ENCODE assay signal across 8 mouse cellular contexts in genomic region chr13:108158465-108159240, GRCm38 (mm10). TPM values are rescaled to one million over a fixed set of nuclear protein-coding genes. Genes with fewer than 3 reads are reported as not detected.
DNase-seq lines count a peak whose midpoint lies in the region; ATAC-seq and TF ChIP-seq lines count a peak whose summit lies in the region.

Gene Ndufaf2 (minus strand): TSS chr13:108158623.
Gene Ercc8 (plus strand): TSS chr13:108158731.

- TF ChIP-seq CTCF in kidney, adult 2 months (conservative IDR thresholded peaks at IDR 0.05; ENCODE audit: insufficient read depth, insufficient read length, low read depth, low read length): no peak
- no peak for TF ChIP-seq CTCF in spleen, adult 2 months (IDR thresholded peaks at IDR 0.05; ENCODE audit: extremely low read depth, insufficient read depth, insufficient read length, insufficient replicate concordance)

- no peaks in the 10 kb centered on the region for H3K27me3 ChIP-seq in embryonic facial prominence, embryonic 13.5 days
- no peaks in the 10 kb centered on the region for H3K27me3 ChIP-seq in kidney, adult 2 months (replicated peaks; ENCODE audit: control insufficient read depth, insufficient read depth, low read length)
- no peaks in the 10 kb centered on the region for H3K27me3 ChIP-seq in limb, embryonic 12.5 days
- H3K27me3 ChIP-seq in midbrain, embryonic 15.5 days (replicated peaks): no peaks in the 10 kb centered on the region
- no peaks in the 10 kb centered on the region for H3K27me3 ChIP-seq in spleen, adult 2 months (ENCODE audit: control insufficient read depth, insufficient read depth, low read length)

- H3K27ac ChIP-seq in embryonic facial prominence, embryonic 13.5 days: no peak within 1 kb of the TSS
- H3K27ac ChIP-seq in kidney, adult 2 months (ENCODE audit: insufficient read depth, low read depth, low read length): no peak within 1 kb of the TSS
- H3K27ac ChIP-seq in limb, embryonic 12.5 days: peak within 1 kb of the TSS; percentile 62; the same call in 1 of the 2 replicates
- H3K27ac ChIP-seq in midbrain, embryonic 15.5 days: peak within 1 kb of the TSS; percentile 61
- H3K27ac ChIP-seq in spleen, adult 2 months (ENCODE audit: insufficient read depth, low read length): no peak within 1 kb of the TSS

- peaks cover 13% of the 10 kb centered on the region for H3K4me1 ChIP-seq in embryonic facial prominence, embryonic 13.5 days
- peaks cover 4% of the 10 kb centered on the region; the same call in 1 of the 2 replicates for H3K4me1 ChIP-seq in kidney, adult 2 months (ENCODE audit: control insufficient read depth, insufficient read depth, low read length)
- peaks cover 14% of the 10 kb centered on the region for H3K4me1 ChIP-seq in limb, embryonic 12.5 days (replicated peaks)
- H3K4me1 ChIP-seq in midbrain, embryonic 15.5 days: peaks cover 20% of the 10 kb centered on the region
- H3K4me1 ChIP-seq in spleen, adult 2 months (ENCODE audit: control insufficient read depth, insufficient read depth, insufficient read length): no peaks in the 10 kb centered on the region; the same call in 1 of the 2 replicates

- TF ChIP-seq POLR2A in kidney, adult 2 months (IDR thresholded peaks at IDR 0.05; ENCODE audit: low read depth, low read length): peak; percentile 4
- TF ChIP-seq POLR2A in spleen, adult 2 months (IDR thresholded peaks at IDR 0.05; ENCODE audit: low read depth, low read length): no peak

- WGBS in embryonic facial prominence, embryonic 13.5 days: under 1% methylated on average over 47 of the region's 47 CpGs
- under 1% methylated on average over 47 of the region's 47 CpGs for WGBS in kidney, adult 2 months
- WGBS in limb, embryonic 12.5 days: under 1% methylated on average over 47 of the region's 47 CpGs
- under 1% methylated on average over 47 of the region's 47 CpGs for WGBS in midbrain, embryonic 15.5 days
- under 1% methylated on average over 47 of the region's 47 CpGs for WGBS in spleen, adult 2 months

- DNase-seq in 3134 (ENCODE audit: extremely low read depth, insufficient read length, low spot score): peak; percentile 93
- peak; percentile 97 to 98 for DNase-seq in adrenal gland, postnatal 36 days
- DNase-seq in heart, adult 18-20 months: peak; percentile 96 to 98
- DNase-seq in kidney, adult 2 months: peak; percentile 97
- peak; percentile 88 to 92 for DNase-seq in spleen, adult 2 months (ENCODE audit: low read depth in 1 of 2, low spot score in 2 of 2)

- peak within 1 kb of the TSS; percentile 74 for H3K4me2 ChIP-seq in embryonic facial prominence, embryonic 13.5 days
- peak within 1 kb of the TSS; percentile 86 for H3K4me2 ChIP-seq in limb, embryonic 12.5 days
- peak within 1 kb of the TSS; percentile 89 for H3K4me2 ChIP-seq in midbrain, embryonic 15.5 days

- peak; percentile 98 for ATAC-seq in embryonic facial prominence, embryonic 13.5 days (ENCODE audit: insufficient number of reproducible peaks, insufficient read depth, low FRiP score, low TSS enrichment, low read depth)
- peak; percentile 99 for ATAC-seq in limb, embryonic 12.5 days (ENCODE audit: insufficient number of reproducible peaks, insufficient read depth, low FRiP score, low TSS enrichment, low read depth)
- peak; percentile 99 for ATAC-seq in midbrain, embryonic 15.5 days (replicated peaks)

- H3K4me3 ChIP-seq in embryonic facial prominence, embryonic 13.5 days: peak within 1 kb of the TSS; percentile 85
- H3K4me3 ChIP-seq in kidney, adult 2 months (ENCODE audit: insufficient read depth, low read depth, low read length): peak within 1 kb of the TSS; percentile 71
- H3K4me3 ChIP-seq in limb, embryonic 12.5 days (replicated peaks): peak within 1 kb of the TSS; percentile 79
- peak within 1 kb of the TSS; percentile 71 for H3K4me3 ChIP-seq in midbrain, embryonic 15.5 days
- H3K4me3 ChIP-seq in spleen, adult 2 months (ENCODE audit: extremely low read depth, insufficient read depth, insufficient read length): peak within 1 kb of the TSS; percentile 84

- H3K36me3 ChIP-seq in embryonic facial prominence, embryonic 13.5 days: peaks cover 15% of the 10 kb centered on the region
- H3K36me3 ChIP-seq in kidney, adult 2 months (ENCODE audit: control insufficient read depth, insufficient read depth, low read length): no peaks in the 10 kb centered on the region
- H3K36me3 ChIP-seq in limb, embryonic 12.5 days: peaks cover 9% of the 10 kb centered on the region; the same call in 1 of the 2 replicates
- H3K36me3 ChIP-seq in midbrain, embryonic 15.5 days (replicated peaks): peaks cover 3% of the 10 kb centered on the region
- no peaks in the 10 kb centered on the region; the same call in 1 of the 2 replicates for H3K36me3 ChIP-seq in spleen, adult 2 months (ENCODE audit: control insufficient read depth, insufficient read depth, low read length)

- H3K9ac ChIP-seq in embryonic facial prominence, embryonic 13.5 days: peak within 1 kb of the TSS; percentile 82
- peak within 1 kb of the TSS; percentile 77 for H3K9ac ChIP-seq in limb, embryonic 12.5 days (replicated peaks)
- peak within 1 kb of the TSS; percentile 67 for H3K9ac ChIP-seq in midbrain, embryonic 15.5 days

- H3K9me3 ChIP-seq in embryonic facial prominence, embryonic 13.5 days: no peaks in the 10 kb centered on the region
- H3K9me3 ChIP-seq in limb, embryonic 12.5 days: no peaks in the 10 kb centered on the region
- H3K9me3 ChIP-seq in midbrain, embryonic 15.5 days: no peaks in the 10 kb centered on the region

RNA-seq across cellular contexts. Expression of gene Ndufaf2, which starts in this region (rescaled TPM):
- 10 to 100 TPM; 27.6 to 33.9 TPM for total RNA-seq in adrenal gland, postnatal 36 days (2021)
- 101 TPM in 2 replicates for polyA plus RNA-seq in embryonic facial prominence, embryonic 13.5 days (2015; fragmentation: Nextera tagmentation; extraction: Ambion mirVana)
- 10 to 100 TPM; 25.8 to 30.4 TPM for total RNA-seq in heart, adult 18-20 months (2021)
- polyA plus RNA-seq in kidney, adult 2 months (2012; rRNA removed): 8.6 and 17.6 TPM in 2 replicates
- polyA plus RNA-seq in limb, embryonic 12.5 days (2016; fragmentation: Nextera tagmentation; extraction: Ambion mirVana): 94.2 and 98.5 TPM in 2 replicates
- 65.8 and 66.0 TPM in 2 replicates for polyA plus RNA-seq in midbrain, embryonic 15.5 days (2015; fragmentation: Nextera tagmentation; extraction: Ambion mirVana)
- polyA plus RNA-seq in spleen, adult 2 months (2012; rRNA removed): 1.4 and 2.0 TPM in 2 replicates

RNA-seq across cellular contexts. Expression of gene Ercc8, which starts in this region (rescaled TPM):
- total RNA-seq in adrenal gland, postnatal 36 days (2021): 10 to 100 TPM in 1 of 2 experiments, 1 to 10 TPM in 1; 8.6 to 10.0 TPM
- polyA plus RNA-seq in embryonic facial prominence, embryonic 13.5 days (2015; fragmentation: Nextera tagmentation; extraction: Ambion mirVana): 20.2 and 22.9 TPM in 2 replicates
- 1 to 10 TPM; 4.9 to 6.1 TPM for total RNA-seq in heart, adult 18-20 months (2021)
- 6.4 TPM in 2 replicates for polyA plus RNA-seq in kidney, adult 2 months (2012; rRNA removed)
- polyA plus RNA-seq in limb, embryonic 12.5 days (2016; fragmentation: Nextera tagmentation; extraction: Ambion mirVana): 22.5 and 22.8 TPM in 2 replicates
- 33.7 and 36.1 TPM in 2 replicates for polyA plus RNA-seq in midbrain, embryonic 15.5 days (2015; fragmentation: Nextera tagmentation; extraction: Ambion mirVana)
- 5.2 and 5.7 TPM in 2 replicates for polyA plus RNA-seq in spleen, adult 2 months (2012; rRNA removed)

Comparison
In these comparisons a context has a peak if more than half of its experiments do, and no peak if none do; other contexts are left out.
1. H3K27ac ChIP-seq: peak in limb, embryonic 12.5 days (single experiment) and midbrain, embryonic 15.5 days (single experiment); none in embryonic facial prominence, embryonic 13.5 days (single experiment), kidney, adult 2 months (single experiment) and spleen, adult 2 months (single experiment).
2. Peak in every context shown above with its lines, with median percentiles within 50 percentile points of each other: DNase-seq, ATAC-seq, H3K4me2 ChIP-seq, H3K4me3 ChIP-seq and H3K9ac ChIP-seq.